Mouse (Mus musculus) bone marrow macrophage, adult 2 months (primary cell): ENCODE results near the gene 4930556J24Rik.

ENCODE experiments used
- CTCF ChIP-seq: IDR thresholded peaks from 2 replicates; pipeline ENCODE4 v1.5.1; 2012; ENCODE audit warnings: low read depth, mild to moderate bottlenecking, low read length, moderate library complexity
- POLR2A ChIP-seq: IDR thresholded peaks from 2 replicates; pipeline ENCODE4 v1.6.1; 2012; ENCODE audit warnings: mild to moderate bottlenecking, low read depth, low read length, borderline replicate concordance

DNA sequence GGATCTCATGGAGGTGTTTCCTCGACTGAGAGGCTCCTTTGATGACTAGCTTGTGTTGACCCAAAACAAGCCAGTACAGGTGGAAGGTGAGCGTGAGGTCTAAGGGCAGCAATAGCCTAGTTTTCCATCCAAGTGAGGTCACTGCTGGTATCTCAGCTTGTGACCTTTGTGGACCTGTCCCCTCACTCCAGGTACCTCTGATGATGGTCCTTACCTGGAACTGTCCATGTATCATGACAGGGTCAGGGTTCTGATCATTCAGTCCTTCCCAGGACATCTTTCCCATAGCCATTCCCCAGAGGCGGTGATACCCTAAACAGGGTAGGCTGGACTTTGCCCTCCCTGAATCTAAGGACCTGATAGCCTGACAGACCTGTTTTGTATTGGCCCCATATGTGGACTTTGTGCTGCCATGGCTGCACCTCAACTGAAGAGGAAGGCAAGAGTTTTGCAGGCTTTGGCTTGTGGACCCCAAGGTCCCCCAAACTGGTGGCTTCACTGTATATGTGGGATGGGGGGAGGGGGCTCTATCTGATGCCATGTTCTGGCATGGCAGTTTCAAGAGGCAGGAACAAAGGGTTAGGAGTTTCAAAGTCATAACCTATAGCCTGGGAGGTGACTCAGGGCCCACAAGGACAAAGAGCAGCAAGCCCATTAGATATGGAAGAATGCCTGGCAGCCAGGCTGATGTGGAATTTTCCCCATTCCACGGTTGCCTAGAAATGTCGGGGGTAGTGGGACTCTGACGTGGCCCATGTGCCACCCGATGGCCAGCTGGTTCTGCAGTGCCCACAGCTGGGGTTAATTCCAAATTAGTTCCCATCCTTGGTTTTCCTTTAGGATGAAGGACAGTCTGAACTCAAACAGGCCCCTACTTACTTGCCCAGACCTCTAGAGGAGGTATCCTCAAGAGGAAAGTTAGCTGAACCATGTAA, 6.0 kb upstream of the 4930556J24Rik start:
- TF ChIP-seq CTCF (no peak), POLR2A (no peak)
